Mouse (Mus musculus) small intestine, adult 2 months (tissue): ENCODE measurements around the gene Gm10642. TPM values are rescaled to one million over a fixed set of nuclear protein-coding genes. Genes with fewer than 3 reads are reported as not detected.

Experiments used
- H3K27ac ChIP-seq: fragments of 200-500 bp; 2 replicates; pipeline ENCODE4 v1.5.1; 2012; ENCODE audit warnings: low read depth, low read length, control low read depth, inconsistent platforms; ENCODE audit not compliant: insufficient read depth
- H3K27me3 ChIP-seq: fragments of 200-500 bp; 2 replicates; pipeline ENCODE4 v1.6.1; 2012; ENCODE audit warnings: mild to moderate bottlenecking, moderate library complexity, low read length, inconsistent platforms; ENCODE audit not compliant: control insufficient read depth, insufficient read depth
- H3K36me3 ChIP-seq: fragments of 200-500 bp; 2 replicates; pipeline ENCODE4 v1.6.1; 2012; ENCODE audit warnings: mild to moderate bottlenecking, low read length, control low read depth, inconsistent platforms; ENCODE audit not compliant: control insufficient read depth, insufficient read depth
- H3K4me1 ChIP-seq: fragments of 200-500 bp; 2 replicates; pipeline ENCODE4 v1.6.1; 2012; ENCODE audit warnings: low read length, inconsistent platforms, mixed read lengths; ENCODE audit not compliant: control insufficient read depth, insufficient read depth, insufficient read length
- H3K4me3 ChIP-seq: fragments of 200-500 bp; 2 replicates; pipeline ENCODE4 v1.5.1; 2012; ENCODE audit warnings: low read depth, mild to moderate bottlenecking, control low read depth, inconsistent platforms, low read length, moderate library complexity
- CTCF ChIP-seq: fragments of 200-500 bp; IDR thresholded peaks from 2 replicates; pipeline ENCODE4 v1.5.1; 2012; ENCODE audit warnings: low read depth, mild to moderate bottlenecking, control low read depth, inconsistent platforms, low read length, moderate library complexity, mixed read lengths; ENCODE audit not compliant: insufficient replicate concordance, insufficient read length; ENCODE audit errors: extremely low read depth
- POLR2A ChIP-seq: fragments of 200-500 bp; IDR thresholded peaks from 2 replicates; pipeline ENCODE4 v1.6.1; 2012; ENCODE audit warnings: low read depth, mild to moderate bottlenecking, control low read depth, inconsistent platforms, low read length, moderate library complexity
- WGBS: fragments of 180-500 bp; shearing (Covaris S2); methylation state at CpG from one replicate; pipeline ENCODE4 v1.1.7; 2018; 5-methylcytosine and 5-hydroxymethylcytosine counted together
- polyA plus RNA-seq: library from polyadenylated mRNA; depleted of rRNA; stranded (reverse); fragments of >200 nt; gene quantifications from 2 replicates; pipeline ENCODE4 v1.2.3, GENCODE M21; 2012

Gene Gm10642
- polyA plus RNA-seq, 1 experiment = 3.3 TPM

GRCm38 (mm10) chr9:70673656-70674055 is 17.6 kb downstream of the Gm10642 start:
- peaks cover 7% of the 10 kb centered on the region; the same call in 1 of the 2 replicates for H3K4me1 ChIP-seq
- WGBS = 93% methylated on average over 4 of the region's 4 CpGs
- TF ChIP-seq POLR2A (no peak), CTCF (no peak)

DNA sequence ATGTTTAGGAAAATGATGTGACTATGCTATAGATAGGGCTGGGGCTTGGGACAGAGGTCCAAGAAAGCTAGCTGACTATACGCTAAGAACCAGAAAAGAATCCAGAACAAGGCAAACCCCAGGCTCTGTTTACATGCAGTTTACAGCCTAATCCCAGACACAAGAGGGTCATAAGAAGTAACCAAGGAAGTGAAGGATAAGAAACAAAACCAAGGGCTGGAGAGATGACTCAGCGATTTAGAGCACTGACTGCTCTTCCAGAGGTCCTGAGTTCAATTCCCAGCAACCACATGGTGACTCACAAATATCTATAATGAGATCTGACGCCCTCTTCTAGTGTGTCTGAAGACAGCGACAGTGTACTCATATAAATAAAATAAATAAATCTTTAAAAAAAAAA is 19.1 kb downstream of the Gm10642 start:
- Histone ChIP-seq H3K27ac (no peak overlapping the region), H3K36me3 (no peaks in the 10 kb centered on the region), H3K4me1 (peaks cover 7% of the 10 kb centered on the region; the same call in 1 of the 2 replicates), H3K4me3 (no peak overlapping the region), H3K27me3 (no peaks in the 10 kb centered on the region)
- TF ChIP-seq CTCF (no peak), POLR2A (no peak)
- 80% methylated on average over 4 of the region's 4 CpGs for WGBS

More at GRCm38 (mm10) chr9:70673656-70674055, 17.6 kb downstream of the Gm10642 start:
- Histone ChIP-seq H3K27ac (no peak overlapping the region), H3K4me3 (no peak overlapping the region), H3K36me3 (no peaks in the 10 kb centered on the region), H3K27me3 (no peaks in the 10 kb centered on the region)

GRCm38 (mm10) chr9:70675961-70676360 is 19.9 kb downstream of the Gm10642 start:
- TF ChIP-seq CTCF (no peak), POLR2A (no peak)
- Histone ChIP-seq H3K27me3 (no peaks in the 10 kb centered on the region), H3K4me1 (peaks cover 4% of the 10 kb centered on the region; the same call in 1 of the 2 replicates), H3K27ac (no peak overlapping the region), H3K36me3 (no peaks in the 10 kb centered on the region), H3K4me3 (no peak overlapping the region)
- WGBS = 88% methylated on average over 5 of the region's 5 CpGs

DNA sequence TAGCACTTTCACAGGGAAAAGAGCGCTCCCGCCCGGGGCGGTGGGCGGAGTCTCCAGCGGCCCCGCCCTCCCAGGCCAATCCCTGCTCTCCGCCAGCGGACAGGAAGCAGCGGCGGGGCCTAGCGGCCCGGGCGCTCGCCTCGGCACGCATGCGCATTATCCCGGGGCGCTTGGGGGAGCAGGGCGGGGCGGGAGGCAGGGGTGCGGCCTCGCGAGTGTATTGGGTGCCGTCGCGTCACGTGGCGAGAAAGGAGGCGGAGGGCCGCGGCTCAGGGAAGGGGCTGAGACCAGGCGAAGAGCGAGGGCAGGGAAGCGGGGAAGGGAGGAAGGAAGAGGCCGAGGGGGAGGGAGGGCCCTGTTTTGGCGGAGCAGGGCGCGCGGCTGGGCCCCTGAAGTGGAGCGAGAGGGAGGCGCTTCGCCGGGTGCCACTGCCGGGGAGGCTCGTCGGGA is 22.7 kb downstream of the Gm10642 start, which contains the start of gene Adam10:
TSS of gene Adam10 (plus strand) at position 316 of the 450 bp plus-strand sequence.
- no peaks in the 10 kb centered on the region for H3K27me3 ChIP-seq
- WGBS = under 1% methylated on average over 46 of the region's 48 CpGs
- H3K27ac ChIP-seq = peak within 1 kb of the TSS; percentile 89
- 0 out of 2 replicates have a peak, but pooled peaks cover 2% of the 10 kb centered on the region for H3K4me1 ChIP-seq
- TF ChIP-seq POLR2A (peak; percentile 90), CTCF (no peak)
- H3K4me3 ChIP-seq = peak within 1 kb of the TSS; percentile 91
- H3K36me3 ChIP-seq = no peaks in the 10 kb centered on the region

DNA sequence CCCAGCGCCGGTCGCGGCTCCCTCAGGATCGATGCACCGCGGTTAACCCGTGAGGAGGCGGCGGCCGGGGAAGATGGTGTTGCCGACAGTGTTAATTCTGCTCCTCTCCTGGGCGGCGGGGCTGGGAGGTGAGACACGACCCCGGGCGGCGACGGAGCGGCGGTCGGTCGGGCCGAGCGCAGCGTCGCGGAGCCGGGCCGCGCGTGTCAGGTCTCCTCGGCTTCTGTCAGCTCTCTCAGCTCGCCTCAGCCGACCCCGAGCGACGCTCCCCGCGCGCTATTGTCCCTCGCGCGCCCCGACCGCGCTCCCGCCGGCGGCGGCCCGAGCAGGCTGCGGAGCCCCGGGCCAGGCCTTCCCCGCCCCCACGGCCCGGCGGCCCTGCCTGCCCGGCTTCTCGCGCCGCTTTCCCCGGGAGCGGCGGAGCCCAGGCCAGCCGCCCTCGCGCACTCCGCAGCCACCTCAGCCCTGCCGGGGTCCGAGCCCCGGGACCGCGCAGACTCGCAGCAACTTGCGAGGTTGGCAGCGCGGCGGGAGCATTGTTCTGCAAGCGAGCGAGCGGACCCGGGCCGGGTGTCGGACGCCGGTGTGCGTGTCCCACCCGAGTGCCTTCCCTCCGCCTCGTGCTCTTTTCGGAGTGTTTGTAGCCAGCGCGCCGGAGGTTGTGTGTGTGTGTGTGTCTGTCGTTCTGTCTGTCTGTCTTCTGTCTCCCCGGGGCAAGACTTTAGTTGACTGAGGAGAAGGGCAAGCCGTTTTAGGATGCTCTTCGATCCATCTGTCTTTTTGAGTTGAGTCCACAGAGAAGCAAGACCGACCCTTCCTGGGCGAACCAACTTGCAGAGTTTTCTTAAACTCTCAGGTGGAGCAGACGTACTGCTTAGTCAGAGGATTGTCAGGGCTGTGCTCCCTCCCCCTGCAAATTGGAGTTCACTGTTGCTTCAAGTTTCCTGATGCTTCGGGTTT is 23.4 kb downstream of the Gm10642 start:
- WGBS = under 1% methylated on average over 103 of the region's 103 CpGs
- Histone ChIP-seq H3K4me3 (peak overlapping the region; percentile 91), H3K27me3 (no peaks in the 10 kb centered on the region), H3K27ac (peak overlapping the region; percentile 89), H3K36me3 (no peaks in the 10 kb centered on the region), H3K4me1 (0 out of 2 replicates have a peak, but pooled peaks cover 2% of the 10 kb centered on the region)
- no peak for TF ChIP-seq CTCF
- TF ChIP-seq POLR2A = no peak

DNA sequence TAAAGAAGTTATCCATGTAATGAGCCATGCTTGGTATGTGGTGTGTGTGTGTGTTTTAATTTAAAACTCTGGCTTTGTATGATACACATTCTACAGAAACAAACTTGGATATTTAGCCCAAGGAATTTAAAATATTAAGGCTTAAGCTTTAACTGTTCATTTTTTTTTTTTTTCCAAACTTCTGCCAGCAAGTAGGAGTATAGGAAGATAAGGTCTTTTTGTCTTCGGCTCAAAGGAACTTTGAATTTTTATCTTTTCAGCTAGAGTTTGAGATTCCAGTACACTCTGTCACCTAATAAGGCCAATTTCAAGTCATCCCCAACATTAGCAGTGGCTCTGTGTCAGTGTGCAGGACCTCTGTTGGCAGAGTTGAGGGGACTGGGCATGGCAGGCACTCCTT is 26.2 kb downstream of the Gm10642 start:
- WGBS = 40% methylated on average over 1 of the region's 1 CpGs
- Histone ChIP-seq H3K4me1 (0 out of 2 replicates have a peak, but pooled peaks cover 2% of the 10 kb centered on the region), H3K27me3 (no peaks in the 10 kb centered on the region), H3K4me3 (no peak overlapping the region), H3K27ac (no peak overlapping the region), H3K36me3 (no peaks in the 10 kb centered on the region)
- TF ChIP-seq CTCF (no peak), POLR2A (no peak)
